Mouse (Mus musculus): ENCODE data around the gene Chd4. TPM values are rescaled to one million over a fixed set of nuclear protein-coding genes. Genes with fewer than 3 reads are reported as not detected.
A peak's percentile ranks its signal among the peaks of the same experiment; 100 is the strongest.

The Chd4 gene
- total and polyA plus RNA-seq, 2 experiments from 2014 or later, result 72.6 to 141 TPM

DNA sequence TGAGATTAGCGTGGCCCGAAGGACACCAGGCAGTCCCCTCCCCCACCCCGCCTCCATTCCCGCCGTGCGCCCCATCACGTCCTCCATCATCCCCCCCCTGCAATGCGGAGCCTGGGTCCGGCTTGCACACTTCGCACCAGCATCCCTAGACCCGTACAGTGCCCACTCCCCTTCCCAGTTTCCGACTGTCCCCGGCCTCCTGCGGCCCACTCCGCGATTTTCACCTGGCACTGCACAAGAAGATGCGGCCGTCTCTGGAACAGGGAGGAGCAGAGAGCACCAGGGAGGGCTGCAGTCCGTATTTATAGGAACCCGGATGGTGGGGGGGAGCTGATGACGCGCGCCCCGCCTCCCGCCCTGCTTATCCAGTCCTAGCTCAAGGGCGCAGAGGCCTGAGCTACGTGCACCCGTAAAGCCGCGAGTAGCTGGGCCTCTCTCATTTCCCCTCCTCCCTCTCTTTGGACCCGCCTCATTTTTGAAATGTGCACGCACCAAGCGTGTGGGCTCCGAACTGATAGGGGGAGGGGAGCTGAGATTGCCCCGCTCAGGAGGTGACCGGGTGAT lies 69.6 kb downstream of the Chd4 start:
- WGBS, result under 1% methylated on average over 36 of the region's 36 CpGs
- DNase-seq (peak; percentile 97), ATAC-seq (peak; percentile 94)
- peaks cover 17% of the 10 kb centered on the region for H3K4me1 ChIP-seq (ENCODE audit: insufficient read depth)
- peak overlapping the region; percentile 80 for H3K27ac ChIP-seq (ENCODE audit: low read depth, low read length)
- peak overlapping the region; percentile 84 for H3K4me2 ChIP-seq (ENCODE audit: low read depth)
- no peak for TF ChIP-seq CTCF (IDR thresholded peaks at IDR 0.05; ENCODE audit: low read depth)
- H3K9ac ChIP-seq, result peak overlapping the region; percentile 87
- H3K36me3 ChIP-seq (ENCODE audit: insufficient read depth), result peaks cover 37% of the 10 kb centered on the region
- H3K9me3 ChIP-seq (ENCODE audit: low read length), result no peaks in the 10 kb centered on the region
- H3K27me3 ChIP-seq (ENCODE audit: insufficient read depth, low read length), result no peaks in the 10 kb centered on the region
- H3K4me3 ChIP-seq (ENCODE audit: low read depth, low read length), result peak overlapping the region; percentile 72

DNA sequence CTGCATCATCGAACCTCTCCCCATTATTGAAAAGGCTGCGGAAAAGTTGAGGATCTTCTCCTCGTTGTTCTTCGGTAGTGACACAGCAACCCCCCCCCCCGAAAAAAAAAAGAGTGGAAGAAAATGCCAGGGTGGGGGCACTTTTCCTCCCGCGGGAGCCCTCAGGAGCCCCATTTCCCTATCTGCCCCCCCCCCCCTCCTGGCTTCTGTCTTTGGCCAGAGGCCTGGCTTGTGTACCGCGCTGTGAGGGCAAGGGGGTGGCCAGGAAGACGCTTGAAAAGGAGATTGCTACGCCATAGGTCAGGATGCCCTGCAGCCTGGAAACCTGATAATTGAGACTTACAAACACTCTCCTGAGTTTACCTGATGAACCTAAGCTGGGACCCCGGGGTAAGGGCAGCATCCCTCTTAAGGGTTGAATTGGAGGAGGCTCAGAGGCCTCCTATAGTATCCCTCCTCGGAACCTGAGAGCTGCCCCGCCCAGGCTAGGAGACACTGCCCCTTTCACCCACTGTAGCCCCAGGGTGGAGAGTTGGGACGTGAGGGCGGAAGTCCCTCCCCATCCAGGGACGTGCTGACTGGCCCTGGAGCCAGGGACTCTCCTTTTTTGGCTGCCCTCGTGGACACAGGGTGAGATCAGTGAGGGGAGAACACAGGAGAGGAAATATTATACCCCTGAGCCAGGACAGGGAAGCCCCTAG lies 70.4 kb downstream of the Chd4 start, which contains the start of gene Gapdh:
TSS of gene Gapdh (minus strand) at position 417 of the 701 bp plus-strand sequence.
- TF ChIP-seq CTCF (IDR thresholded peaks at IDR 0.05; ENCODE audit: low read depth), result no peak
- peak within 1 kb of the TSS; percentile 84 for H3K4me2 ChIP-seq (ENCODE audit: low read depth)
- ATAC-seq (peak; percentile 21), DNase-seq (no peak)
- H3K36me3 ChIP-seq (ENCODE audit: insufficient read depth), result peaks cover 37% of the 10 kb centered on the region
- no peaks in the 10 kb centered on the region for H3K9me3 ChIP-seq (ENCODE audit: low read length)
- peak within 1 kb of the TSS; percentile 80 for H3K27ac ChIP-seq (ENCODE audit: low read depth, low read length)
- peak within 1 kb of the TSS; percentile 87 for H3K9ac ChIP-seq
- 3% methylated on average over 18 of the region's 18 CpGs for WGBS
- H3K4me3 ChIP-seq (ENCODE audit: low read depth, low read length), result peak within 1 kb of the TSS; percentile 72
- H3K27me3 ChIP-seq (ENCODE audit: insufficient read depth, low read length), result no peaks in the 10 kb centered on the region
- H3K4me1 ChIP-seq (ENCODE audit: insufficient read depth), result peaks cover 17% of the 10 kb centered on the region

DNA sequence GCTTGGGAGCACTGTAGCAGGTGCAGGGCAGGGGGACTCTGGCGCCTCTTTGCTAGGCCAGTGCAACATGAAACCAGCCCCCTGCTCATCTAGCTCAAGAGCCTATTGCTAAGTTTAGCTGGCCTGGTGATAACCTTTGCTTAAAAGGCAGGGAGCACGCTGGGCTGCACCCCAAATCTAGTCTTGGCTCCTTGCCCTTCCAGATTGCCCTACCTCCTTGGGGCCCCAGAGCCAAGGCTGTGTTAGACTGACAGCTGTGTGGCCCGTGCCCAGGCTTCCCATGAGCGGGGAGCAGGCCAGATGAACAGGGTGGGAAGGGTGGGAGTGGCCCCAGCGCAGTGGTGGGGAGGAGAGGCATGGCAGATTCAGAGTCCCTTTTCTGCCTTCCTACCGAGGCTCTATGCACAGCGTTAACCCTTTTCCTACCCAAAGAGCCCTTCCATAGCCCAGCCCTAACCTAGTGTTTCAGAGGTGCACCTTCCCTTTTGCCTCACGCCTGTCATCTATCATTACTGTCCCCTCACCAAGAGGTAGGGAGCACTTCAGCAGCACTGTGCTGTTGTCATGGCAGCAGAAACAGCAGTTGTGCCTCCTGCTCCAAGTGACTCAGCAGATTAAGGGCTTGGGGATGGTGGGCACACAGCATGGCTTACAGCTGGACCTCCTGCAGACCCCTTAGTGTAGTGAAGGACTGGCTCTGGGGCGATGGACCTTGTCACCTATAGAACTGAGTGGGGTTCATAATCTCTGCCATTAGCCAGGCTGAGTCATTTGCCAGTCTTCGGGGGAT lies 71.3 kb downstream of the Chd4 start:
- H3K4me1 ChIP-seq (ENCODE audit: insufficient read depth), result peaks cover 17% of the 10 kb centered on the region
- H3K27me3 ChIP-seq (ENCODE audit: insufficient read depth, low read length), result no peaks in the 10 kb centered on the region
- no peak for TF ChIP-seq CTCF (IDR thresholded peaks at IDR 0.05; ENCODE audit: low read depth)
- no peak overlapping the region for H3K4me3 ChIP-seq (ENCODE audit: low read depth, low read length)
- 15% methylated on average over 10 of the region's 10 CpGs for WGBS
- H3K9me3 ChIP-seq (ENCODE audit: low read length), result no peaks in the 10 kb centered on the region
- peaks cover 40% of the 10 kb centered on the region for H3K36me3 ChIP-seq (ENCODE audit: insufficient read depth)
- peak overlapping the region; percentile 84 for H3K4me2 ChIP-seq (ENCODE audit: low read depth)
- DNase-seq, result peak; percentile 36
- no peak for ATAC-seq
- peak overlapping the region; percentile 80 for H3K27ac ChIP-seq (ENCODE audit: low read depth, low read length)
- H3K9ac ChIP-seq, result peak overlapping the region; percentile 87

DNA sequence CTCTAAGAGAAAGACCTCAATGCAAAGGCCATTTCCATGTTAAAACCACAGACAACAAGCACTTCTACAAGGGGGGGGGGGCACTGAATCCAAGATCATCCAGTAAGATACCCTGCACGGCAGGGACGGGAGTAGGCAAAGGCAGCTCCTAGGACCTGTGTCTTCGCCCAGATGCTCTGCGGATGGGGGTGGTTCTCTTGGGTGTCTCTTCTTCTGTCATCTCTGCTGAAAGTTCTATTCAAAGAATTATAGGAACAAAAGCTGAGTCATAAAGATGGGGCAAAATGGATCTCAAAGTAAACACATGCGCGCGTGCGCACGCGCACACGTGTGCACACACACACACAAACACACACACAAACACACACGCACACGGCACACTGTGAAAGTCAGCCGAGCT lies 72.3 kb downstream of the Chd4 start:
- Histone ChIP-seq H3K9me3 (ENCODE audit: low read length) (no peaks in the 10 kb centered on the region), H3K4me1 (ENCODE audit: insufficient read depth) (peaks cover 17% of the 10 kb centered on the region), H3K27ac (ENCODE audit: low read depth, low read length) (no peak overlapping the region), H3K4me2 (ENCODE audit: low read depth) (no peak overlapping the region), H3K4me3 (ENCODE audit: low read depth, low read length) (no peak overlapping the region), H3K27me3 (ENCODE audit: insufficient read depth, low read length) (no peaks in the 10 kb centered on the region), H3K36me3 (ENCODE audit: insufficient read depth) (peaks cover 50% of the 10 kb centered on the region), H3K9ac (no peak overlapping the region)
- no peak for ATAC-seq
- no peak for DNase-seq
- TF ChIP-seq CTCF (IDR thresholded peaks at IDR 0.05; ENCODE audit: low read depth), result no peak
- 90% methylated on average over 14 of the region's 14 CpGs for WGBS

DNA sequence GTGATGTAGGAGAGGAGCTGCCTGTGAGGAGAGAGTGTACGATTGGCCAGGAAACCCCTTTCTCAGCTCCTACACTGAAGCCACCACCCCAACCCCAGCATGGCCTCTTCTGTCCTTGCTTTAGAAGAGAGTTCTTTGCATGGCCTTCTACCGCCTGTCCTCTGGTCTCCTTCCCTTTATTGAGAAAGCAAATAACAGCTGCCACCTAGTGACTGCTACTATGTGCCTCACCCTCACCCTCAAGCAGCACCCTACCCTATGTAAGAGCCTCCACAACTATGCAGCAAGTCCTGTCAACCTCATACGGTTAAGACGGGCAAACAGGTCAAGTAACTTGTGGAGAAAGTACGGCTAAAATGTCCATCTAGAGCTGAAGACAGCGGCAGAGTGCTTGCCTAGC lies 74.4 kb downstream of the Chd4 start:
- DNase-seq, result no peak

DNA sequence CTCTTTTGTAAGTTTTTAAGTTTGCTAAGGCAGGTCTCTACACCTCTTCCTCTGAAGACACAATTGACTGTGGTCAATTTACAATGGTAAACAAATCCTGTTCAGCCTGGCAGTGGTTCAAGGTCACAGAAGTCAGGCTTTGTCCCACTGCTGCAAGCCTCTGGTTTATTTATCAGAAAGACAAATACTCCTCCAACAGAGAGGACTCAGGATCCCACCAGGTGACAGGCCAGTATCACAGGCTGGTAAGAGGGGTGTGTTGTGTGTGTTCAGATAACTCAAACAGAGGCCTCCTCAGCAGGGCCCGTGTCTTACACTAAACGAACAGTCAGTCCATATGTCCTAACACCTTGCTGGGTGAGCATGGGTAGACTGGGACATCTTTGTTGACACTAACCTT lies 76.7 kb downstream of the Chd4 start:
- Histone ChIP-seq H3K4me3 (ENCODE audit: low read depth, low read length) (no peak overlapping the region), H3K4me2 (ENCODE audit: low read depth) (no peak overlapping the region), H3K4me1 (ENCODE audit: insufficient read depth) (0 out of 2 replicates have a peak, but pooled peaks cover under 1% of the 10 kb centered on the region), H3K27me3 (ENCODE audit: insufficient read depth, low read length) (no peaks in the 10 kb centered on the region), H3K9ac (no peak overlapping the region), H3K36me3 (ENCODE audit: insufficient read depth) (peaks cover 93% of the 10 kb centered on the region), H3K9me3 (ENCODE audit: low read length) (no peaks in the 10 kb centered on the region), H3K27ac (ENCODE audit: low read depth, low read length) (no peak overlapping the region)
- ATAC-seq (no peak), DNase-seq (no peak)
- WGBS, result 91% methylated on average over 2 of the region's 2 CpGs
- TF ChIP-seq CTCF (IDR thresholded peaks at IDR 0.05; ENCODE audit: low read depth), result no peak

More for the DNA sequence above, 74.4 kb downstream of the Chd4 start:
- Histone ChIP-seq H3K4me2 (ENCODE audit: low read depth) (no peak overlapping the region), H3K27ac (ENCODE audit: low read depth, low read length) (no peak overlapping the region), H3K4me3 (ENCODE audit: low read depth, low read length) (no peak overlapping the region), H3K36me3 (ENCODE audit: insufficient read depth) (peaks cover 70% of the 10 kb centered on the region), H3K9ac (no peak overlapping the region), H3K9me3 (ENCODE audit: low read length) (no peaks in the 10 kb centered on the region), H3K27me3 (ENCODE audit: insufficient read depth, low read length) (no peaks in the 10 kb centered on the region), H3K4me1 (ENCODE audit: insufficient read depth) (0 out of 2 replicates have a peak, but pooled peaks cover 7% of the 10 kb centered on the region)
- ATAC-seq, result no peak
- 84% methylated on average over 6 of the region's 6 CpGs for WGBS
- TF ChIP-seq CTCF (IDR thresholded peaks at IDR 0.05; ENCODE audit: low read depth), result 0 out of 2 replicates have a peak, but pooled peaks have one; percentile 9

All from forebrain, postnatal 0 days (tissue).